Mouse (Mus musculus): Measurements from ENCODE around the gene Neb. TPM values are rescaled to one million over a fixed set of nuclear protein-coding genes. Genes with fewer than 3 reads are reported as not detected.

Neb gene
- polyA plus RNA-seq, 1 experiment from 2014 or later, result 3.3 TPM

- WGBS, result 72% methylated on average over 2 of the region's 2 CpGs
Measured at GRCm38 (mm10) chr2:52371066-52371465, 7.2 kb downstream of the Neb start.

DNA sequence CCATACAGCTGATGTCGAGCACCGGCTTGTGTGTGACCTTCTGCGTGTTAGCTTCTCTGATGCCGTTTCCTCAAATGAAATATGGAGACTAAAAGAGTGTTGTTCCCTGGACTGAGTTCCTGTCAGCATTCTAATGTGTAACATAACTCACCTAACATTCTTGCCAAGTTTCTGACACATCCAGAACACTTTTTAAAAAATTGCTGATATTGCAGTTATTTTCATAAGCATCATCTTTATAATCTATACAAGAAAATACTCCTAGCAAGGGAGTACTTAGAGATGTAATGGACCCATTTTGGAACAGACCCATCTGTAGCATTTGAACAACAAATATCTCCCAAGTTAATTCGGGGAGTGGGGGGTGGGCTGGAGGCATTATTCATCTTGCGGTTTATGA, 8.7 kb downstream of the Neb start:
- no peaks in the 10 kb centered on the region; the same call in 1 of the 2 replicates for H3K4me1 ChIP-seq
- no peaks in the 10 kb centered on the region for H3K36me3 ChIP-seq
- WGBS, result 92% methylated on average over 6 of the region's 6 CpGs
- H3K9me3 ChIP-seq (replicated peaks), result no peaks in the 10 kb centered on the region
- H3K4me2 ChIP-seq (replicated peaks), result no peak overlapping the region
- no peaks in the 10 kb centered on the region for H3K27me3 ChIP-seq
- no peak overlapping the region for H3K9ac ChIP-seq
- no peak overlapping the region for H3K4me3 ChIP-seq
- H3K27ac ChIP-seq, result no peak overlapping the region
- no peak for ATAC-seq (ENCODE audit: low FRiP score)

More at GRCm38 (mm10) chr2:52371066-52371465, 7.2 kb downstream of the Neb start:
- H3K36me3 ChIP-seq, result no peaks in the 10 kb centered on the region
- H3K4me2 ChIP-seq (replicated peaks), result no peak overlapping the region
- H3K9me3 ChIP-seq (replicated peaks), result no peaks in the 10 kb centered on the region
- H3K27ac ChIP-seq, result no peak overlapping the region
- ATAC-seq (ENCODE audit: low FRiP score), result no peak
- H3K27me3 ChIP-seq, result no peaks in the 10 kb centered on the region
- no peak overlapping the region for H3K4me3 ChIP-seq
- no peak overlapping the region for H3K9ac ChIP-seq
- no peaks in the 10 kb centered on the region; the same call in 1 of the 2 replicates for H3K4me1 ChIP-seq

- no peak for ATAC-seq (ENCODE audit: low FRiP score)
- H3K9ac ChIP-seq, result no peak overlapping the region
- no peaks in the 10 kb centered on the region for H3K9me3 ChIP-seq (replicated peaks)
- no peaks in the 10 kb centered on the region for H3K27me3 ChIP-seq
- no peak overlapping the region for H3K4me3 ChIP-seq
- no peak overlapping the region for H3K4me2 ChIP-seq (replicated peaks)
- WGBS, result 87% methylated on average over 5 of the region's 5 CpGs
- no peaks in the 10 kb centered on the region; the same call in 1 of the 2 replicates for H3K4me1 ChIP-seq
- no peak overlapping the region for H3K27ac ChIP-seq
- H3K36me3 ChIP-seq, result no peaks in the 10 kb centered on the region
Measured at GRCm38 (mm10) chr2:52367665-52368064, 10.6 kb downstream of the Neb start.

DNA sequence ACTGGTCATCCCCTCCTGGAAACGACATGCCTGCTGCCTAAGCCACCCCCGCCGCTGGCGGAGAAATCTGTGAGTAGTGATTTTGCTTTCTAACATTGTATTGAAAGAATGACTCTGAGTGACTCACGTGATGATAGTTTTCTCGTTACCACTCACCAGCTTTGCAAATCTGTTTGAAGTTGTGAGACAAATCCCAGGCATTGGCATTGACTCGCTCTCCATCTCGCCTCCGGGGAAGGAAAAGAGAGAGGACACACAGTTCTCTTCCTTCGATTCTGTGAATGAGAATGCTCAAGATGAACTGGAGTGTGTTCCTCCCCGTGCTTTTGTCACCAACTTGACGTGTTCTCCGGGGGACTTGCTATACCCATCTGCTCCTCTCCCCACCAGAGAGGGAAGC, 11.0 kb downstream of the Neb start:
- H3K4me1 ChIP-seq, result no peaks in the 10 kb centered on the region; the same call in 1 of the 2 replicates
- H3K36me3 ChIP-seq, result no peaks in the 10 kb centered on the region
- 75% methylated on average over 13 of the region's 13 CpGs for WGBS
- no peak for ATAC-seq (ENCODE audit: low FRiP score)
- H3K4me2 ChIP-seq (replicated peaks), result no peak overlapping the region
- no peak overlapping the region for H3K4me3 ChIP-seq
- no peaks in the 10 kb centered on the region for H3K27me3 ChIP-seq
- no peaks in the 10 kb centered on the region for H3K9me3 ChIP-seq (replicated peaks)
- no peak overlapping the region for H3K9ac ChIP-seq
- no peak overlapping the region for H3K27ac ChIP-seq

GRCm38 (mm10) chr2:52361086-52361485, 17.2 kb downstream of the Neb start:
- no peak for ATAC-seq (ENCODE audit: low FRiP score)
- Histone ChIP-seq H3K9ac (no peak overlapping the region), H3K27me3 (no peaks in the 10 kb centered on the region), H3K27ac (no peak overlapping the region), H3K4me3 (no peak overlapping the region), H3K9me3 (replicated peaks) (no peaks in the 10 kb centered on the region), H3K4me1 (0 out of 2 replicates have a peak, but pooled peaks cover 4% of the 10 kb centered on the region), H3K4me2 (replicated peaks) (no peak overlapping the region), H3K36me3 (no peaks in the 10 kb centered on the region)
- 92% methylated on average over 9 of the region's 9 CpGs for WGBS

GRCm38 (mm10) chr2:52359722-52360121, 18.6 kb downstream of the Neb start:
- no peaks in the 10 kb centered on the region for H3K27me3 ChIP-seq
- no peak overlapping the region for H3K9ac ChIP-seq
- no peak overlapping the region for H3K4me3 ChIP-seq
- 0 out of 2 replicates have a peak, but pooled peaks cover 4% of the 10 kb centered on the region for H3K4me1 ChIP-seq
- H3K4me2 ChIP-seq (replicated peaks), result no peak overlapping the region
- H3K36me3 ChIP-seq, result no peaks in the 10 kb centered on the region
- no peaks in the 10 kb centered on the region for H3K9me3 ChIP-seq (replicated peaks)
- peak; percentile 63 for ATAC-seq (ENCODE audit: low FRiP score)
- 52% methylated on average over 1 of the region's 1 CpGs for WGBS
- no peak overlapping the region for H3K27ac ChIP-seq

DNA sequence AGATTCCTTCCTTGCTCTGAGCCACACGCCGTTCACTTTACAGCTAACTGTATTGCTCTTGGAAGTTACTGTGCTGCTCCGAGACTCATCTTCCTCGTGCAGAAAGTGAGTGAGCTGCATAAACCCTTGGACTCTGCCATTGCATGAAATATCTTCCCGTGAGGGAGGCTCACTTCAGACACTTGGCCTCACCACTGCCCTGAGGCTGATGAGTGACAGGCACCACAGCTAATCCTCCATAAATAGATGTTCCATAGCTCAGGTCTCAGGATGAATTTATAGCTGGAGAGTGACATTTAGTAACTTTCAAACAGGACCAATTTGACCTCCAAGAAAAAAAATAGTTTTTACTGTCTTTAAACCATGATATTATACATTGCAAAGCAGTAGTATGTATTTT, 20.1 kb downstream of the Neb start:
- ATAC-seq (ENCODE audit: low FRiP score), result no peak
- H3K27me3 ChIP-seq, result no peaks in the 10 kb centered on the region
- H3K36me3 ChIP-seq, result no peaks in the 10 kb centered on the region
- H3K4me2 ChIP-seq (replicated peaks), result no peak overlapping the region
- H3K27ac ChIP-seq, result no peak overlapping the region
- H3K4me3 ChIP-seq, result no peak overlapping the region
- WGBS, result 84% methylated on average over 5 of the region's 5 CpGs
- no peak overlapping the region for H3K9ac ChIP-seq
- 0 out of 2 replicates have a peak, but pooled peaks cover 4% of the 10 kb centered on the region for H3K4me1 ChIP-seq
- no peaks in the 10 kb centered on the region for H3K9me3 ChIP-seq (replicated peaks)

GRCm38 (mm10) chr2:52351029-52351428, 27.2 kb downstream of the Neb start:
- no peaks in the 10 kb centered on the region for H3K36me3 ChIP-seq
- H3K4me1 ChIP-seq, result no peaks in the 10 kb centered on the region
- H3K9me3 ChIP-seq (replicated peaks), result 0 out of 2 replicates have a peak, but pooled peaks cover 4% of the 10 kb centered on the region
- ATAC-seq (ENCODE audit: low FRiP score), result no peak
- WGBS, result 97% methylated on average over 1 of the region's 1 CpGs
- H3K27ac ChIP-seq, result no peak overlapping the region
- H3K4me2 ChIP-seq (replicated peaks), result no peak overlapping the region
- H3K27me3 ChIP-seq, result no peaks in the 10 kb centered on the region
- H3K9ac ChIP-seq, result no peak overlapping the region
- H3K4me3 ChIP-seq, result no peak overlapping the region

GRCm38 (mm10) chr2:52340990-52341389, 37.3 kb downstream of the Neb start:
- Histone ChIP-seq H3K36me3 (no peaks in the 10 kb centered on the region), H3K4me2 (replicated peaks) (no peak overlapping the region), H3K9me3 (replicated peaks) (no peaks in the 10 kb centered on the region), H3K27ac (no peak overlapping the region), H3K4me3 (no peak overlapping the region), H3K4me1 (no peaks in the 10 kb centered on the region), H3K27me3 (no peaks in the 10 kb centered on the region), H3K9ac (no peak overlapping the region)
- 77% methylated on average over 7 of the region's 7 CpGs for WGBS
- ATAC-seq (ENCODE audit: low FRiP score), result no peak

DNA sequence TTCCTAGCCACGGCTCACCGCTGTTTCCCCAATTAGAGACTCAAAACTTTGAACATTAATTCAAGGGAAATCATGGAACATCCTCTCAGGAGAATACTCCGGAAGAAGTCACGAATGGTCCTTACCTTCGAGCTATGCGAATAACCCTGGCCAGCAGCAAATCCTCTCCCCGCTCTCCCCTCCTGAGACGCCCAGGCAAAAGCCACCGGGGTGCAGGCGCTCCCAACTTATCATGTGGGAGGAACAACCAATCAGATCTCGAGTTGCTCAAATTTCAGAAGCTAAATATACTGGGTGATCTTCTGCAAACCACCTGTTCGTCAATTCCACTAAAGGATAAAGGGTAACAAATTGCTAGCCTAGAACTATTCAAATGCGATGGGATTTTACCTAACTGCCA, 42.7 kb downstream of the Neb start:
- no peaks in the 10 kb centered on the region for H3K4me1 ChIP-seq
- H3K4me3 ChIP-seq, result no peak overlapping the region
- H3K36me3 ChIP-seq, result no peaks in the 10 kb centered on the region
- WGBS, result 85% methylated on average over 13 of the region's 13 CpGs
- no peak overlapping the region for H3K4me2 ChIP-seq (replicated peaks)
- no peaks in the 10 kb centered on the region for H3K9me3 ChIP-seq (replicated peaks)
- no peaks in the 10 kb centered on the region for H3K27me3 ChIP-seq
- no peak overlapping the region for H3K9ac ChIP-seq
- no peak overlapping the region for H3K27ac ChIP-seq
- ATAC-seq (ENCODE audit: low FRiP score), result no peak

DNA sequence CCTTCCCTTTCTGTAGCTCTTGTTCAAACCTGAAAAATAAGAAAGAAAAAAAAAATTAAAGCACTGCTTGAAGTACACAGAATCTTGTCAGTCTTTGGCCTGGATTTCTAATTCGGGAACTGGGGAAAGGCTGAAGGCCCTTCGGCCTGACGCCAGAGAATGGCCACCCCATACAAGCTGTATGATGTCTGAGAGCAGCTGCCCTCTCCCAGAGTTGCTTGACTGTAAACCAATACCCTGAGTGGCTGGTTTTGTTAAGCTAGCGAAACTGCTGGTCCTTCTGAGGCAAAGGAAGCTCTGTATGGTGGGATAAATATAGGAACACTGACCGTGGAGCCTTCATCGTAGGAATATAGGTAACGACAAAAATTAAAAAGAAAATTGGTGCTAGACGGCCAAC, 43.2 kb downstream of the Neb start:
- Histone ChIP-seq H3K36me3 (no peaks in the 10 kb centered on the region), H3K4me2 (replicated peaks) (no peak overlapping the region), H3K27me3 (no peaks in the 10 kb centered on the region), H3K4me1 (no peaks in the 10 kb centered on the region), H3K9me3 (replicated peaks) (no peaks in the 10 kb centered on the region), H3K9ac (no peak overlapping the region), H3K27ac (no peak overlapping the region), H3K4me3 (no peak overlapping the region)
- 86% methylated on average over 8 of the region's 8 CpGs for WGBS
- ATAC-seq (ENCODE audit: low FRiP score), result no peak

- Histone ChIP-seq H3K4me2 (replicated peaks) (no peak overlapping the region), H3K27me3 (no peaks in the 10 kb centered on the region), H3K36me3 (no peaks in the 10 kb centered on the region), H3K4me3 (no peak overlapping the region), H3K4me1 (no peaks in the 10 kb centered on the region), H3K27ac (no peak overlapping the region), H3K9me3 (replicated peaks) (no peaks in the 10 kb centered on the region), H3K9ac (no peak overlapping the region)
- ATAC-seq (ENCODE audit: low FRiP score), result no peak
- 50% methylated on average over 2 of the region's 2 CpGs for WGBS
Measured at GRCm38 (mm10) chr2:52333535-52333934, 44.7 kb downstream of the Neb start.

DNA sequence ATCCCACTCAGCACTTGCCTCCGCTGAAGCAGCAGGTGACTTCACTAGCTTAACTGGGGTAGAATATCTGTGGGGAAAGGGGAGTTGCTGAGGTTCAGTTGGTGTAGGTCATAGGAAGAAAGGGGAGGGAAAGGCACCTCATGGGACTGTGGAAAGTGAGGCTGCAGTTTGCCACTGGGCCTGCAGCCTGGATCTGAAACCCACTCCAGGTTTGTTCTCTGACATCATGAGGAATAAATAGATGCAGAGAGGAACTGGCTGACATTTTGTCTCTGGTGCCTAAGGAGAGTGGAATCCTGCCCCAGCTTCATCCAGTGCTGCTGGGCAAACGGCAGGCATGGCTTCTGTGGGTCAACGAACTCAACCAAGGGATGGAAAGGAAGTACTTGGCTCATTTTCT, 46.5 kb downstream of the Neb start:
- Histone ChIP-seq H3K9ac (no peak overlapping the region), H3K27ac (no peak overlapping the region), H3K4me3 (no peak overlapping the region), H3K27me3 (no peaks in the 10 kb centered on the region), H3K36me3 (no peaks in the 10 kb centered on the region), H3K4me2 (replicated peaks) (no peak overlapping the region), H3K9me3 (replicated peaks) (no peaks in the 10 kb centered on the region), H3K4me1 (no peaks in the 10 kb centered on the region)
- no peak for ATAC-seq (ENCODE audit: low FRiP score)
- 86% methylated on average over 3 of the region's 3 CpGs for WGBS
